Mouse (Mus musculus): ENCODE results near the gene Slx. TPM values are rescaled to one million over a fixed set of nuclear protein-coding genes. Genes with fewer than 3 reads are reported as not detected.

Slx gene
- not detected for total RNA-seq (2023)

GRCm38 (mm10) chrX:26545465-26545864 is at the start of gene Slx:
Slx (minus strand) TSS chrX:26545565.

Other genes starting within 250 kb of the Slx start
- not detected for gene Gm2030, start 235.5 kb downstream of the Slx start, total RNA-seq (2023)
- gene Gm14525, start 157.1 kb upstream of the Slx start, total RNA-seq (2023) = not detected